ENCODE assay signal across 10 mouse cellular contexts in the genomic region with DNA sequence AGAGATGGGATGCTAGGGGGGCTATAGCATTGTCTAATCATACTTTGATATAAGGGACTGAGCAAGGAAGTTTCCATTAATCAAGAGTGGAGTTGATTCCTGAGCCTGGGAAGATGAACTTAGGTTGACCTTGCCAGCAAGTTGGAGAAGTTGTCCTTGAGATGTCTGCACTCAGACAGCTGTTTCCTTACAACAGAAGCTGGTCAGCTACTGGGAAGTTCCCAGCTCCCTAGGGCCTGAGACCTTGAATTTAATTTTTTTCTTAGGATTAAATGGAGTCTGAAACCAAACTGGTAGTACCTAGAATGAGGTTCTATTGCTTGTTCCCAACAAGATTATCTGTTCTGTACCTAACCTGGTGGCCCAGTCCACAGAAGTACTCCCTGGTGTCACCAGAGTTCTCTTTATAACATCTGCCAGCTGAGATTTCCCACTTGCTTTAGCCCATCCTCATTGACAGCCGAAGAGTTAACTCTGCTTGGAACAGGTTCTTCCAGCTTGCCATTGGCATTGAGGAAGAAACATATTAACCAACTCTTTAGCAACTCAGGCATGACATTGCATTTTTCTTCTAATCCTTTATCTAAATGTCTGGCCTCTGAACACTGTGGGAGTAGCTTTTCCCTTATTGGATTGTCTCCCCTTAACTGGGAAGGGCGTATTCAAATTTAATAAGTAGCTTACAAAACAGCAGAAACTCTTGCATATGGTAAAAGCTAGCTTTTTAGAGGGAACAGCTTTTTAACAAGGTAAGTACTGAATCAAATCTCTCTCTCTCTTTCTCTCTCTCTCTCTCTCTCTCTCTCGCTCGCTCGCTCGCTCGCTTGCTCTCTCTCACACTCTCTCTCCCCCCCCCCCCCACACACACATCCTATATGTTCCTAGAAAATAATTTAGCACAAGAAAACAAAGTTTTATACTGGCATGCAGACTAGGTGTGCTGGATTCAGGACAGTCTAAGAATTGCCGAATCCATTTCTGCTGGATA. TPM values are rescaled to one million over a fixed set of nuclear protein-coding genes. Genes with fewer than 3 reads are reported as not detected.
A peak's percentile ranks its signal among the peaks of the same experiment; 100 is the strongest.
DNase-seq lines count a peak whose midpoint lies in the region; ATAC-seq and TF ChIP-seq lines count a peak whose summit lies in the region.
"Had no signal": no experiment of that assay in that cellular context is flagged by ENCODE, and none has a peak within 500 bp of the region (broad histone marks: within the 10 kb centered on the region; RNA-seq: fewer than 3 reads in every experiment).

Gsta3 (plus strand) TSS at position 679 of the 988 bp plus-strand sequence.

- peaks cover 2% of the 10 kb centered on the region; the same call in 1 of the 2 replicates for H3K4me1 ChIP-seq in erythroblast, embryonic 14.5 days (ENCODE audit: control insufficient read depth)
- peaks cover 3% of the 10 kb centered on the region for H3K4me1 ChIP-seq in lung, adult 2 months (ENCODE audit: control insufficient read depth, insufficient read depth, low read length)

- no peaks in the 10 kb centered on the region for H3K9me3 ChIP-seq in erythroblast, embryonic 14.5 days (ENCODE audit: control insufficient read depth, low read length)

- ATAC-seq in erythroblast, adult 5-6 weeks (replicated peaks; ENCODE audit: low FRiP score, poor library complexity, severe bottlenecking), result no peak
- ATAC-seq in hematopoietic stem cell, adult 5-6 weeks (replicated peaks in 1 of 2; ENCODE audit: insufficient read depth in 1 of 2, low FRiP score in 2 of 2, low TSS enrichment in 1 of 2, low read depth in 1 of 2, poor library complexity in 2 of 2, severe bottlenecking in 2 of 2), result peak; percentile 71 to 76; a peak in 3 of 4 replicates
- ATAC-seq: midbrain, embryonic 16.5 days had no signal

- 55% methylated on average over 6 of the region's 8 CpGs for WGBS in lung, adult 2 months

- no peak for TF ChIP-seq CTCF in lung, adult 2 months (IDR thresholded peaks at IDR 0.05; ENCODE audit: insufficient read depth, low read length)

- peak within 1 kb of the TSS; percentile 31 for H3K4me3 ChIP-seq in erythroblast, embryonic 14.5 days (replicated peaks)
- peak within 1 kb of the TSS; percentile 43 for H3K4me3 ChIP-seq in lung, adult 2 months (replicated peaks; ENCODE audit: extremely low read depth, low read depth, low read length)

- peak; percentile 82 for DNase-seq in MEL-GATA-1-ER (ENCODE audit: extremely low read depth, low read depth)
- DNase-seq in lung, adult 2 months, result peak; percentile 28
- no peak for DNase-seq in layer of hippocampus, postnatal 36 days
- DNase-seq in left cerebral cortex, postnatal 10 days (ENCODE audit: extremely low spot score in 1 of 2, low spot score in 2 of 2), result no peak
- no peak for DNase-seq in gastrocnemius, adult 18-20 months (ENCODE audit: low spot score)
- DNase-seq: cerebellum, postnatal 36 days had no signal

- intact Hi-C loops in left cerebral cortex, postnatal 10 days (cut with DNase I), result no loop called here

- no peaks in the 10 kb centered on the region for H3K27me3 ChIP-seq in erythroblast, embryonic 14.5 days (ENCODE audit: control insufficient read depth)

- no peaks in the 10 kb centered on the region for H3K36me3 ChIP-seq in erythroblast, embryonic 14.5 days (ENCODE audit: control insufficient read depth)

- no peak for TF ChIP-seq POLR2A in lung, adult 2 months (IDR thresholded peaks at IDR 0.05; ENCODE audit: borderline replicate concordance, extremely low read depth, low read depth, low read length)

RNA-seq across cellular contexts. Expression of gene Gsta3, which starts in this region (rescaled TPM):
- 0.02 TPM in 1 of 2 replicates, not detected in the other for polyA plus RNA-seq in erythroblast, embryonic 14.5 days (2012)
- total RNA-seq in erythroblast, adult 5-6 weeks (2015; ENCODE audit: low replicate concordance), result not detected in 2 replicates
- not detected in 2 replicates for total RNA-seq in erythroblast, adult 5-6 weeks (2017; ENCODE audit: low replicate concordance)
- 1.6 TPM in 1 of 2 replicates, not detected in the other for total RNA-seq in hematopoietic stem cell, adult 5-6 weeks (2017)
- polyA plus RNA-seq in lung, adult 2 months (2012; rRNA removed), result 41.7 and 70.6 TPM in 2 replicates
- 1 to 10 TPM; 1.2 to 1.8 TPM for total RNA-seq in layer of hippocampus, postnatal 36 days (2021)
- total RNA-seq in left cerebral cortex, postnatal 10 days (2021), result under 1 TPM; 0.61 to 0.71 TPM
- total RNA-seq in gastrocnemius, adult 18-20 months (2021), result 1 to 10 TPM in 1 of 2 experiments, under 1 TPM in 1; 0.55 to 2.0 TPM

Comparison
In these comparisons a context has a peak if more than half of its experiments do, and no peak if none do; other contexts are left out.
1. RNA of gene Gsta3 (polyA plus RNA-seq): 41.7 to 70.6 TPM in lung, adult 2 months; 0.02 TPM in erythroblast, embryonic 14.5 days; every median in the first group is over 10 times any median in the second.
2. DNase-seq: peak in MEL-GATA-1-ER (single experiment) and lung, adult 2 months (single experiment); none in layer of hippocampus, postnatal 36 days (0 of 2), left cerebral cortex, postnatal 10 days (0 of 2) and gastrocnemius, adult 18-20 months (single experiment).